Mouse (Mus musculus) neural tube, embryonic 14.5 days (tissue): ENCODE results near the gene H2afj. TPM values are rescaled to one million over a fixed set of nuclear protein-coding genes. Genes with fewer than 3 reads are reported as not detected.

Experiments
- ATAC-seq: fragments of 200-750 bp; cut with Nextera tagmentation; 2 replicates; pipeline ENCODE4 v1.8.0; 2017; ENCODE audit warnings: low read depth, mild to moderate bottlenecking, moderate TSS enrichment, moderate library complexity
- H3K27ac ChIP-seq: fragments of 300-500 bp; sonication (generic); 2 replicates; pipeline ENCODE4 v1.5.1; 2014; ENCODE audit warnings: low read depth, mild to moderate bottlenecking, control low read depth, low read length, moderate library complexity, mixed read lengths
- H3K27me3 ChIP-seq: fragments of 300-500 bp; sonication (generic); 2 replicates; pipeline ENCODE4 v1.6.1; 2014; ENCODE audit warnings: low read length; ENCODE audit not compliant: control insufficient read depth, insufficient read depth
- H3K36me3 ChIP-seq: fragments of 300-500 bp; sonication (generic); 2 replicates; pipeline ENCODE4 v1.6.1; 2014; ENCODE audit warnings: low read length, mixed read lengths; ENCODE audit not compliant: control insufficient read depth, insufficient read depth
- H3K4me1 ChIP-seq: fragments of 300-500 bp; sonication (generic); 2 replicates; pipeline ENCODE4 v1.6.1; 2014; ENCODE audit warnings: low read length; ENCODE audit not compliant: control insufficient read depth, insufficient read depth
- H3K4me2 ChIP-seq: fragments of 300-500 bp; sonication (generic); 2 replicates; pipeline ENCODE4 v1.6.1; 2014; ENCODE audit warnings: mild to moderate bottlenecking, low read depth, low read length, control low read depth
- H3K4me3 ChIP-seq: fragments of 300-500 bp; sonication (generic); 2 replicates; pipeline ENCODE4 v1.5.1; 2014; ENCODE audit warnings: low read depth, low read length, control low read depth, mixed read lengths
- H3K9ac ChIP-seq: fragments of 300-500 bp; sonication (generic); replicated peaks from 2 replicates; pipeline ENCODE4 v1.6.1; 2014; ENCODE audit warnings: low read depth, mild to moderate bottlenecking, control low read depth, low read length, mixed read lengths
- H3K9me3 ChIP-seq: fragments of 300-500 bp; sonication (generic); 2 replicates; pipeline ENCODE4 v1.6.1; 2016; ENCODE audit warnings: low read length; ENCODE audit not compliant: control insufficient read depth
- WGBS: fragments of 180-500 bp; shearing (Covaris S2); extraction: QIAGEN DNeasy Blood & Tissue Kit; methylation state at CpG from one replicate; pipeline ENCODE4 v1.1.7; 2014; 5-methylcytosine and 5-hydroxymethylcytosine counted together
- polyA plus RNA-seq: library from polyadenylated mRNA; unstranded; fragments of >200 nt; fragmentation: Nextera tagmentation; extraction: Ambion mirVana; gene quantifications from 2 replicates; pipeline ENCODE4 v1.2.1, GENCODE M21; 2014

H2afj gene
- polyA plus RNA-seq, 1 experiment from 2014 or later = 92.1 TPM

GRCm38 (mm10) chr6:136827516-136827880 lies 19.5 kb downstream of the H2afj start, which contains the start of gene BC049715:
Gene BC049715 (plus strand): TSS chr6:136827626.
- peak within 1 kb of the TSS; percentile 86 for H3K27ac ChIP-seq
- no peaks in the 10 kb centered on the region for H3K27me3 ChIP-seq
- peaks cover 8% of the 10 kb centered on the region; the same call in 1 of the 2 replicates for H3K4me1 ChIP-seq
- peak within 1 kb of the TSS; percentile 79 for H3K4me2 ChIP-seq
- WGBS = 0% methylated on average over 34 of the region's 34 CpGs
- ATAC-seq = no peak; the same call in 1 of the 2 replicates
- no peaks in the 10 kb centered on the region for H3K9me3 ChIP-seq
- peaks cover 14% of the 10 kb centered on the region for H3K36me3 ChIP-seq
- H3K4me3 ChIP-seq = peak within 1 kb of the TSS; percentile 100
- peak within 1 kb of the TSS; percentile 82 for H3K9ac ChIP-seq

GRCm38 (mm10) chr6:136827881-136828561 lies 20.0 kb downstream of the H2afj start, which contains the start of gene Wbp11:
Gene Wbp11 (minus strand): TSS chr6:136828233.
- Histone ChIP-seq H3K4me2 (peak within 1 kb of the TSS; percentile 79), H3K4me1 (peaks cover 8% of the 10 kb centered on the region; the same call in 1 of the 2 replicates), H3K9me3 (no peaks in the 10 kb centered on the region), H3K4me3 (peak within 1 kb of the TSS; percentile 100), H3K36me3 (peaks cover 10% of the 10 kb centered on the region), H3K9ac (peak within 1 kb of the TSS; percentile 82), H3K27me3 (no peaks in the 10 kb centered on the region), H3K27ac (peak within 1 kb of the TSS; percentile 86)
- peak; percentile 100 for ATAC-seq
- under 1% methylated on average over 45 of the region's 45 CpGs for WGBS

- Histone ChIP-seq H3K9ac (peak overlapping the region; percentile 50), H3K9me3 (no peaks in the 10 kb centered on the region), H3K4me3 (peak overlapping the region; percentile 100), H3K27me3 (no peaks in the 10 kb centered on the region), H3K4me2 (peak overlapping the region; percentile 57), H3K4me1 (peaks cover 8% of the 10 kb centered on the region; the same call in 1 of the 2 replicates), H3K36me3 (peaks cover 10% of the 10 kb centered on the region), H3K27ac (peak overlapping the region; percentile 86)
- no peak for ATAC-seq
- WGBS = 35% methylated on average over 4 of the region's 4 CpGs
Measured at GRCm38 (mm10) chr6:136828681-136829080, 20.6 kb downstream of the H2afj start.

DNA sequence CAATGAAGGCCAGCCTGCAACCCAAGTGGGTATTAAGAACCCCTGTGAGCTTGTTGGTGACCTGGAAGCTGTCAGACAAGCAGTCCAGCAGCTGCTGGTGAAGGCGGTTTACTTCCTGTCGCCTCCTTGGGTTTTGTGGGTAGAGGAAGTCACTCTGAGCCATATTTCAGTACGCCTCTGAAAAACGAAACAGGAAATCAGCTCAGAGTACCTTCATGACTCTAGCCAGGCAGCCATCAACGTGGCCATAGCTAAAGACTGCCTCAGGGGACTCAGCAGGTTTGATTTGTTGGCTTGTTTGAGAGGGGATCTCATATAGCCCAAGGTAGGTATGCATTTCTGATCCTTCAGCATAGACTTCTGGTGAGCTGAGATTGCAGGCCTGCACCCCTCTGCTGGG lies 23.7 kb downstream of the H2afj start:
- WGBS = 87% methylated on average over 5 of the region's 5 CpGs
- H3K27ac ChIP-seq = no peak overlapping the region

GRCm38 (mm10) chr6:136835352-136835751 lies 27.3 kb downstream of the H2afj start, which contains the start of gene Smco3:
Gene Smco3 (minus strand): TSS chr6:136835452.
- H3K27me3 ChIP-seq = no peaks in the 10 kb centered on the region
- no peak within 1 kb of the TSS for H3K4me2 ChIP-seq
- H3K4me1 ChIP-seq = no peaks in the 10 kb centered on the region
- ATAC-seq = no peak
- H3K36me3 ChIP-seq = no peaks in the 10 kb centered on the region
- H3K27ac ChIP-seq = no peak within 1 kb of the TSS
- H3K9me3 ChIP-seq = no peaks in the 10 kb centered on the region
- whole genome bisulfite sequencing = 60% methylated on average over 4 of the region's 4 CpGs
- no peak within 1 kb of the TSS for H3K4me3 ChIP-seq
- H3K9ac ChIP-seq = no peak within 1 kb of the TSS

More for the DNA sequence above, 23.7 kb downstream of the H2afj start:
- Histone ChIP-seq H3K9ac (no peak overlapping the region), H3K4me2 (no peak overlapping the region), H3K27me3 (no peaks in the 10 kb centered on the region), H3K9me3 (no peaks in the 10 kb centered on the region), H3K4me1 (peaks cover 4% of the 10 kb centered on the region; the same call in 1 of the 2 replicates), H3K36me3 (no peaks in the 10 kb centered on the region), H3K4me3 (no peak overlapping the region)
- ATAC-seq = no peak

DNA sequence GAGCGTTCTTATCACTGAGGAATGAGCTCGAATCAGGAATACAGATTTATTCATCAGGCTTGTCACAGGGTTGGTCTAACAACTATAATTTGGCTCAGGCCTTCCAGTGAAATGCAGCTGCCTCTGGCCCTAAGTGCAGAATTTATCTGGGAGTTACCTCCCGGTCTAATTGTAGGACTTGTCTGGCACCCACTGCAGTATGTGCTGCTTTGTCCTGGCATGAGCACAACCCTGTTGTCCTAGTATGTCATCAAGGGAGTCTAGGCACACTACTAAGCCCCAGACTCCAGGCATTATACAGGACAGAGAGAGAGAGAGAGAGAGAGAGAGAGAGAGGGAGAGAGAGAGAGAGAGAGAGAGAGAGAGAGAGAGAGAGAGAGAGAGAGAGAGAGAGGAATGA lies 29.3 kb downstream of the H2afj start:
- no peak overlapping the region for H3K4me2 ChIP-seq
- no peak overlapping the region for H3K4me3 ChIP-seq
- no peaks in the 10 kb centered on the region for H3K9me3 ChIP-seq
- no peaks in the 10 kb centered on the region for H3K4me1 ChIP-seq
- H3K9ac ChIP-seq = no peak overlapping the region
- H3K36me3 ChIP-seq = no peaks in the 10 kb centered on the region
- 85% methylated on average over 3 of the region's 3 CpGs for WGBS
- no peak overlapping the region for H3K27ac ChIP-seq
- no peaks in the 10 kb centered on the region for H3K27me3 ChIP-seq
- ATAC-seq = no peak

DNA sequence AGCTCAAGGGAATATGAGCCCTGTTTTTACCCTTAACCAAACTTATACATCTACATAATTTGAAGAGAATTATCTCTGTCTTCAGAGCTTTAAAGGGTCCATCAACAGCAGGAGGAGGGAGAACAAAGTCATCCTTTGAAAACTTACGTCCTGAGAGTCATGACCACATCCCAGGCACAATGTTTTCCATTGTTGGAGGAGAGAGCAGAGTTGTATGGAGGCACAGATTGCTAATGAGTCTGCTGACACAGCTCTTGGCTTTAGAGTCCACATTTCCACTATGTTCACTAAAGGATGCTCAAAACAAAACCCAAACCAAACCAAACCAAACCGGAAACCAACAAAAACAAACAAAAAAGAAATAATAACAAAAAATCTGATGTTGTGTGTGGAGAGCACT lies 36.9 kb downstream of the H2afj start:
- H3K4me3 ChIP-seq = no peak overlapping the region
- H3K27me3 ChIP-seq = no peaks in the 10 kb centered on the region
- WGBS = 62% methylated on average over 2 of the region's 2 CpGs
- H3K36me3 ChIP-seq = no peaks in the 10 kb centered on the region
- no peak overlapping the region for H3K27ac ChIP-seq
- H3K9ac ChIP-seq = no peak overlapping the region
- no peak overlapping the region for H3K4me2 ChIP-seq
- no peaks in the 10 kb centered on the region for H3K9me3 ChIP-seq
- no peaks in the 10 kb centered on the region for H3K4me1 ChIP-seq
- no peak for ATAC-seq

- no peaks in the 10 kb centered on the region for H3K9me3 ChIP-seq
- H3K4me1 ChIP-seq = no peaks in the 10 kb centered on the region
- no peak overlapping the region for H3K4me3 ChIP-seq
- 75% methylated on average over 5 of the region's 5 CpGs for WGBS
- no peak overlapping the region for H3K9ac ChIP-seq
- H3K4me2 ChIP-seq = no peak overlapping the region
- no peaks in the 10 kb centered on the region for H3K36me3 ChIP-seq
- ATAC-seq = no peak
- no peaks in the 10 kb centered on the region for H3K27me3 ChIP-seq
- H3K27ac ChIP-seq = no peak overlapping the region
Measured at GRCm38 (mm10) chr6:136845706-136846480, 37.8 kb downstream of the H2afj start.

DNA sequence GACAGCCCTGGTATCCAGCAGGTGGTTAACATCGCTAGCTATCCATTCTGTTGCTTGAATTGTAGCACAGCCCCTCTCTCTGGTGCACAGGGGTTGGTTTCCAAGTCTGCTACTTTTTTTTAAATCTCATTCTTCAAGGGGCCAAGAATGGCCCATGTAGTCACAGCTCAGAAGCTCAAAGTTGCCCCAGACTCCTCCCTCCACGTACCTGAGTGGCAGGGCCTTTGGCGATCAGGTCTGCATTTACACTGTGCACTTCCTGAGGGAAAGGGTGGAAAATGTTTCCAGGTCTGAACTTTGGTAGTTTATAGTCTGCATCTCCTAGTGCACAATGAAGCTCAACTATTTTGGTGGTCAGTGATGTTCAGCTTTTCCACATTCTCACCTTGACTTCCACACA lies 39.2 kb downstream of the H2afj start:
- Histone ChIP-seq H3K4me1 (no peaks in the 10 kb centered on the region), H3K4me2 (no peak overlapping the region), H3K36me3 (no peaks in the 10 kb centered on the region), H3K9ac (no peak overlapping the region), H3K27ac (no peak overlapping the region), H3K4me3 (no peak overlapping the region), H3K9me3 (no peaks in the 10 kb centered on the region), H3K27me3 (no peaks in the 10 kb centered on the region)
- WGBS = 95% methylated on average over 3 of the region's 3 CpGs
- ATAC-seq = no peak
